Mouse (Mus musculus) c-Kit-positive CD71-positive TER-119-negative erythroid progenitor cells, embryonic 14.5 days (primary cell): ENCODE measurements around the gene Msx1.

Experiments used
- DNase-seq: peaks from one replicate; pipeline ENCODE4 v3.0.0-alpha.2; 2013; ENCODE audit warnings: low read depth

The Msx1 gene

DNA sequence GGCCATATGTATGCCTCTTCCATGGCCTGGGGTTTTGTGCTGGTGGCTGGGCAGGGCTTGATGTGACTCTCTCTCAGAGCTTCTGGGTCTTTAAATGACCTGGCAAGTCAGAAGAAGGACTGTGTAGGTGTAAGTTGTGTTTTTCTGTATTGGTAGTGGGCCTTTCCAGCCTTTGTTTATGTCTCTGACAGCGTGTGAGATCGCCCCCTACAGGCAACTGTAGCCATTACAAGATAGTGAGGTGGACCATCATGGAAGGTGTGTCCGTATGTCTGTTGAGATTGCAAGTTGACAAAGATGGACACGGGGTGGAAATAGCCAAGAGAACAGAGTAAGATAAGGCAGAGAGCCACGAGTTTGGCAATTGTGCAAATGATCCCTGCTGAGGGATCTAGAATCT, 32.2 kb downstream of the Msx1 start:
- DNase-seq = no peak

DNA sequence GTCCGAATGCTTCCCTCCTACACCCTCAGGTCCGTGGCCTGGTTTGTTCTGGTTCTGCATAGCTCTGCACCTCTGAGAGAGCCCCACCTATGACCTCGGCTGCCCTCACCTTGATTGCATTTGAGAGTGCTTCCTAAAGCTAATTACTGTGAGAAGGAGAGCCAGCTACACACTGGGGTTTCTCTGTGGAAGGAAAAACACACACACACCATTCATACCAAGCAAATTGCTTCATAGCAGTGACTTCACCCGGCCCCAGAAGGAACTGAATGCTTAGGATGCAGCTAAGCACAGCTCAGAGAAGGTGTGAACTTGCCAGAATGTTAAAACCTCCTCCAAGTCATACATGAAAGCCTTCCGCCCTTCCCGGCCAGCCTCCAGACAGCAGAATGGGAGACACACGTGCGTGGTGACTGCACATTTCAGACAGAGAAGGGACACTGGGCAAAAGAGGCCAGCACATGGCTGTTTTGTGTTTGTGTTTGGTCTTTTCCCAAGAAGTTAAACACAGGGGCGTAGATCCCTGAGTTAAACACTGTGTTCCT, 39.5 kb downstream of the Msx1 start:
- DNase-seq = no peak

DNA sequence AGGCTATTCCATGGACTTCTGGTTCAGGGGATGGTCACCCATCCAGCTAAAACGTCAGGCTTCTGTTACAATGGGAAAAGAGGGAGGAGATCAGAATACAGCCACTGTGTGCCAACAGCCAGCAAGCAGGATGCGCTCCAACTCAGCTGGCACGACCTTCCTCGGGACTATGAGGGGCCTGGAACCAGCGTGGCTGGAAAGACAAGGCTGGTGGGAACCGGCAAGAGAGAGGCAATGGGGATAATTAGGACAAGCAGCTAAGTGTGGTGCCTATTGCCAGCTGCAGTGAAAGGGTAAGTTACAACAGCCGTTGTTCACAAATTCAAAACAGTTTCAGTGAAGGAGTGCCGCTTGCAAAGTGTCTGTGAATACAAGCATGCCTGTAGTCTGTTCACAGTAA, 41.1 kb downstream of the Msx1 start:
- DNase-seq = no peak

DNA sequence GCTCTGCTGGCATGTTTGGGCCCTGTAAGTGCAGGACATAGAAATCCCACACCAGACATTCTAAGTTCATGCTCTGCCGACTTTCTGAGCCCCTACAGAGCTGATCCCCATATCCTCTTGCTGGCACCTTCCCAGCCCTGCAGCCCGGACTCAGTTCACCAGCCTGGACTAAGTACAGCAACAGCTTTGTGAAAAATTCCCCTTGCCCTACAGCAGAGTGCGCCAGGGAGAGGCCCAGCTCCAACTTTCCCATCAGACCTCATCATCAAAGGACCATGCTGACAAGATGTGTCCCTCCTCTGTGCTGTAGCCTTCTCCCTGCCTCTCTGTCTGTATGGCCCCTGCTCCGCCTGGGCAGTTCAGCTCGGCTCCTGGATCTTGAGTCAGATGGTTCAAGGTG, 48.7 kb downstream of the Msx1 start:
- DNase-seq = no peak

DNA sequence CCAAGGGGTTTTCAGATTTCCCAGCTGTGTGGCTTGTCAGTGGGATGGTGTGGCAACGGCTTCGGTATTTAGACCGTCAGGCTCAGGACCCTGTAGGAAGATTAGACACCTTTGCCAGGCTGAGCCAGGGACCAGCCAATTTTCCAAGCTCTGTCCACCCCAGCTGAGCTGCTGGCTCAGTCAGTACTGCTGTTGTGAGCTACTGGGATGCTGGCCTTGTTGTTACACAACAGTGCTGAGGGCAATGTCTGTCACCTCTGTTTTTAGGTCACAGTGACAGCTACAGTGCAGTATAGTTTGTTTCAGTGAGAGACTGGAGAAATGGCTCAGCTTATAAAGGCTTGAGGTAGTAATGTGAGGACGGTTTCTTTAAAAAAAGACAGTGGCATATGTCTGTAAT, 50.4 kb downstream of the Msx1 start:
- DNase-seq = no peak

DNA sequence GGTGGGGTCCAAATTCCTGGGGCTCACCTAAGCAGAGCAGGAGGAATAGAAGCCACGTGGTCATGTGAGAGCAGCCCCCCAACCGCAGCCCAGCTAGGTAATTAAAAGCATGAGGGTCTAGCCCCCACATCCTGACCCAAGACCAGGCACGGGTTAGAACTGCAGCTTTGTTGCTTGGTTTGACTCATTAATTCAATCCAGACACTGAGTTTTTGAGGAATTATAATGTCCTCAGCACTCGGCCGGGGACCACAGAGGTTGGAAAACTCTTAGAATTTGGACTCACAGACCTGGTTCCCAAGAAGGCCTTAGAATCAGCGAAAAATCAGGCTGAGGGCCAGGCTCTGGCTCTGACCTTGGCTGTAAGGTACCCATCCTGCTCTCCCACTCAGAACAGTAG, 53.5 kb downstream of the Msx1 start:
- no peak for DNase-seq
